Mouse (Mus musculus) A20 (cell line): Measurements from ENCODE around the gene Tmprss6.

Experiments used
- DNase-seq: peaks from one replicate; pipeline ENCODE4 v3.0.0-alpha.2; 2011; ENCODE audit warnings: low read depth, low spot score

Tmprss6 gene

DNA sequence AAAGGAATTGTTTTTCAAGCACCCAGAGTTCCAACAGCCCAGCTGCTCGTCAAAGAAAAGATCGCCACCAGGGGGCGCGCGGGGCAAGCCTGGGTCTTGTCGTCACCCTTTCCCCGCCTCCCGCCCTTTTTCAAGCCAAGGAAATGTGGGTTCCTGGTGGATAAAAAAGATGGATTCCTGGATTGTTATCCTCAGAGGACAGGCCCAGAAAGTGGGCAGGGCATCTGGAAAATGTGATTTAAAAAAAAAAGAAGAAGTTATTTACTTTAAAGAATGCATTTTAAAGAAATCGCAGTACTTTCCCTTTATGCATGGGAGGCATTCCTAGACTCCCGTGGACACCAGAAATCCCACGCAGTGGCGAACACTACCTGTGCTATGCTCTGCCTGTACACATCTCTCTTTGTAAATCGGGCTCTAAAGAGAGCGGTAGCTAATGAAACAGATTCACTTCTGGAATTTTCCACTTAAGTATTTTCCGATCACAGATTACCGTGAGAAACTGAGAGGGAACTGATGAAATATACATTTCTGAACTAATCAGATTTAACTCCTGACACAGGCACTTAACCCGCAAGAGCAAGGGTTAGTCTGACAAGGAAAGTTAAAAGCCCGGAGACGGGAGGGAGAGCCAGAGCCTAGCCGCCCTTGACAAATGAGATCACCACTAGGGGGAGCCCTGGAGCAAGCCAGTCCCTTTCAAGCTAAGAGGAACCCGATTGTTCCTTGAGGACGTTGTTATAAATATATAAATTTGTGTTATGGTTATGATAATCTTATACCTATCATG lies 20.5 kb downstream of the Tmprss6 start:
- DNase-seq = peak; percentile 84

DNA sequence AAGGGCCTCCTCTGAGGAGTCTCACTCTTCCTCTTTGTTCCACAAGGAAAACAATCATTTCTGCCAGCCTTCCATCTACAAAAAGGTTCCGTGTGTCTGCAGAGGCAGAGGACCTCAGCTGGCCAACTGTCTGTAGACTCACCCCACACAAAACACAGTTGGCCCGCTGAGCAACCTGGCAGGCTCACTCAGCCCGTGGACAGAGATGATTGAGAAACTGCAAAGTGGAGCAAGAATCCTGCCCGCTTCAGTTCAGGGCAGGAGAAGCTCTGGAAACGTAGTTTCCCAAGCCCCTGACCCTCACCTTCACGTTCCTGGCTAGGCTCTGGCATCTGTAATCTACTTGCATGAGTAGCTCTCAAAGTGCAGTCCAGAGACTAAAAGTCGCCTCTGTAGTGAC lies 21.3 kb downstream of the Tmprss6 start:
- no peak for DNase-seq

DNA sequence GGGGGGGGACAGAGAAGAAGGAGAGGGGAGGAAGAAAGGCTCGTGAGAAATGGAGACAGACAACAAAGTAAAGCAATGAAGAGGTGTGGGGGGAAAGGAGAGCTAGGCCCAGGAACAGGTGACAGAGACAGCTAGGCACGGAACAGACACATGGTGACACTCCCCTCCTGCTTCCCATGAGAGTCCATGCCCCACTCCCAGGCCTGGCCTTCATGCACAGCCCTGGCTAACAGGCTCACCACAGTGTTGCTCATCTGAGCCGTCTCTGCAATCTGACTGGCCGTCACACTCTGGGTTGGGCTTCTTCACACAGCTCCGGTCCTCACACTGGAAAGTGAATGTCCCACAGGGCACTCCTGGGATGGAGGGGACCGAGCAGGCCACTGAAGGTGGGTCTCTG lies 24.6 kb downstream of the Tmprss6 start:
- no peak for DNase-seq

- DNase-seq = no peak
Observed at GRCm38 (mm10) chr15:78442231-78442630, 26.2 kb downstream of the Tmprss6 start.

GRCm38 (mm10) chr15:78438973-78439372 lies 29.5 kb downstream of the Tmprss6 start:
- no peak for DNase-seq

GRCm38 (mm10) chr15:78438505-78438904 lies 29.9 kb downstream of the Tmprss6 start:
- DNase-seq = no peak

GRCm38 (mm10) chr15:78438018-78438394 lies 30.4 kb downstream of the Tmprss6 start:
- no peak for DNase-seq

GRCm38 (mm10) chr15:78437237-78438017 lies 31.0 kb downstream of the Tmprss6 start:
- DNase-seq = no peak

GRCm38 (mm10) chr15:78436380-78437192 lies 31.8 kb downstream of the Tmprss6 start:
- DNase-seq = no peak

GRCm38 (mm10) chr15:78435681-78436080 lies 32.8 kb downstream of the Tmprss6 start:
- no peak for DNase-seq

GRCm38 (mm10) chr15:78434896-78435520 lies 33.4 kb downstream of the Tmprss6 start:
- peak; percentile 44 for DNase-seq

GRCm38 (mm10) chr15:78431541-78432121 lies 36.8 kb downstream of the Tmprss6 start:
- no peak for DNase-seq

GRCm38 (mm10) chr15:78430874-78431273 lies 37.6 kb downstream of the Tmprss6 start:
- DNase-seq = no peak

- DNase-seq = no peak
Observed at GRCm38 (mm10) chr15:78429871-78430622, 38.4 kb downstream of the Tmprss6 start.

GRCm38 (mm10) chr15:78429139-78429459 lies 39.3 kb downstream of the Tmprss6 start:
- DNase-seq = no peak

DNA sequence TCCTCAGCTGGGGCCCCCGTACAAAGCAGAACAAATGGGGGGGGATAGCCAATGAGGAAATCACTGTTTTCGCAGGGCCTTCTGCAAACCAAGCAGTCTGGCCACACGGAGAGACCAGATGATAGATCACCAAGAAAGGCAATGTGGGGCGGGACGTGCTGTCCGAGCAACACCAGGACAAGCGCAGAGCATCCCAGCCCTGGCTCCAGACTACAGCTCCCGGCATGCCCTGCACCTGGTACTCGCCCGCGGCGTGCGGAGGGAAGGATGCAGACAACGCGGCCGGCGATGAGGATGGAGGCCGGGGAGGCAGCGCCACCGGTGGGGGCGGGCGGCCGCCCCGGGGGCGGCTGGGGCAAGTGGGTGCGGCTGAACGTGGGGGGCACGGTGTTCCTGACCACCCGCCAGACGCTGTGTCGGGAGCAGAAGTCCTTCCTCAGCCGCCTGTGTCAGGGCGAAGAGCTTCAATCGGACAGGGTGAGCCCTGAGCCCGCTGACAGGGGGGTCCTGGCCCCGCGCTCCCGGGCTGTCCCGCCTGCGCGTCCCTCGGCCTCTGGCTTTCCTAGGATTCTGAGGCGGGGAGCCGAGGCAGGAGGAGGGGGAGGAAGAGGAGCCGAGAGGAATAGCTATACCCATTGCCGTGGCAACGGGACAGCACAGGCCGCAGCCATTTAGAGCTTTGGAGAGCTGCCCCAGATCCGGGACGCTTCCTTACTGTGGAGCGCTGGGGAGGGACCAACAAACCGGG lies 39.9 kb downstream of the Tmprss6 start, which contains the start of gene Kctd17:
Kctd17 (plus strand) TSS at position 174 of the 748 bp plus-strand sequence.
- no peak for DNase-seq

DNA sequence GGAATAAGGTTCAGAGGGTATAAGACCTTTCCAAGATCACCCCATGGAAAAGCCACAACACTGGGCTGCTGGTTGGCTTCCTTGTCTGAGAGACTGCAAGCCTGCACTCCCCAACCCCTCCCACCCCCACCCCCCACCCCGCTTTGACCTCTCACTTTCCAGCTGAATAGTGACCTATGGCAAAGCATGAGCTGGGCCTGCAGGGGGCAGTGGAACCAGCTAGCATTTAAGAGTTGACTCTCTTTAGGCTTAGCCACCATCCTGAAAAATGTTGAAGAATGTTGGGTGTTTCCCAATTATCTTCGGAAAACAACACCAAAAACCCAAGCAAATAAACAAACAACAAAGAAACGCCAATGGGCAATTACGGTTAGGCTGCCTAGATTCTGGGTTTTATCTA lies 43.2 kb downstream of the Tmprss6 start:
- DNase-seq = no peak

GRCm38 (mm10) chr15:78424507-78424906 lies 43.9 kb downstream of the Tmprss6 start:
- no peak for DNase-seq

GRCm38 (mm10) chr15:78422046-78422956 lies 46.1 kb downstream of the Tmprss6 start:
- peak; percentile 86 for DNase-seq
